Mouse (Mus musculus) cortical plate, adult 2 months (tissue): ENCODE data around the gene Hipk4.

ENCODE experiments used
- CTCF ChIP-seq: fragments of 200-500 bp; IDR thresholded peaks from 2 replicates; pipeline ENCODE4 v1.5.1; 2011; ENCODE audit warnings: mild to moderate bottlenecking, control low read depth, low read length; ENCODE audit not compliant: insufficient read depth; ENCODE audit errors: extremely low read depth
- POLR2A ChIP-seq: fragments of 200-500 bp; IDR thresholded peaks from 2 replicates; pipeline ENCODE4 v1.6.1; 2011; ENCODE audit warnings: mild to moderate bottlenecking, low read length, control low read depth; ENCODE audit not compliant: insufficient read depth; ENCODE audit errors: extremely low read depth

DNA sequence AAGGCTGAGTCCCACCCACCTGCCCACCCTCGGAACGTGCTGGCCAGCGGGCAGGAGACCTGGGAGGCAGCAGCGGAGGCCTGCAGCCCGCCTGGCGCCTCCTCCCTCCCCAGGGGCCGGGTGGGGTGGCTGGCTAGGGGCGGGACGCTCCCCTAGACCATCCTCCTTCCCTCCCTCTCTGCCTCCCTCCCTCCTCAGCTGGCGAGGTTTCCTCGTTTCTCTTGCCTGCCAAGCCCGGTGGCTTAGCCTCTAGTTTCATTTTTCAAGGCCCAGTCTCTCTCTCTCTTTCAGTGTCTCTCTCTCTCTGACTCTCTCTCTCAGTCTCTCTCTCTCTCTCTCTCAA, 41.5 kb upstream of the Hipk4 start:
- TF ChIP-seq CTCF (no peak), POLR2A (peak; percentile 37; the same call in 1 of the 2 replicates)
